Mouse (Mus musculus): Measurements from ENCODE around the gene Ncaph. TPM values are rescaled to one million over a fixed set of nuclear protein-coding genes. Genes with fewer than 3 reads are reported as not detected.
"Not testable (repeated sequence)": the region's sequence is repeated elsewhere in the genome, so short reads cannot be mapped to it uniquely, and the experiment has no call there.

The Ncaph gene
- polyA plus RNA-seq, 1 experiment: 34.6 TPM

GRCm38 (mm10) chr2:127139094-127139493 is 5.3 kb upstream of the Ncaph start:
- Histone ChIP-seq H3K79me3 (ENCODE audit: low read depth) (no peaks in the 10 kb centered on the region), H3K4me3 (ENCODE audit: insufficient read depth, poor library complexity, severe bottlenecking) (no peak overlapping the region), H3K27me3 (ENCODE audit: control insufficient read depth, insufficient read depth, insufficient read length) (no peaks in the 10 kb centered on the region), H3K36me3 (ENCODE audit: control insufficient read depth, insufficient read depth) (no peaks in the 10 kb centered on the region), H3ac (ENCODE audit: control insufficient read depth, insufficient read length, low read depth) (no peak overlapping the region), H3K79me2 (ENCODE audit: control insufficient read depth, insufficient read depth) (no peaks in the 10 kb centered on the region)
- no peak for TF ChIP-seq FOSL1 (IDR thresholded peaks at IDR 0.05; ENCODE audit: insufficient read depth, low read length, poor library complexity, severe bottlenecking)
- TF ChIP-seq MAX (IDR thresholded peaks at IDR 0.05): no peak
- TF ChIP-seq CEBPB (IDR thresholded peaks at IDR 0.05; ENCODE audit: low read depth): no peak
- no peak for TF ChIP-seq USF1 (IDR thresholded peaks at IDR 0.05; ENCODE audit: low read depth)
- TF ChIP-seq MYOG (IDR thresholded peaks at IDR 0.05; ENCODE audit: control insufficient read depth, extremely low read depth, insufficient read length): no peak
- no peak for TF ChIP-seq CTCF (IDR thresholded peaks at IDR 0.05; ENCODE audit: control insufficient read depth, insufficient read depth, insufficient read length)
- TF ChIP-seq MYOD1 (IDR thresholded peaks at IDR 0.05; ENCODE audit: control insufficient read depth, insufficient read length, low read depth): no peak

- Histone ChIP-seq H3K4me3 (ENCODE audit: insufficient read depth, poor library complexity, severe bottlenecking) (no peak overlapping the region), H3K36me3 (ENCODE audit: control insufficient read depth, insufficient read depth) (no peaks in the 10 kb centered on the region), H3K79me2 (ENCODE audit: control insufficient read depth, insufficient read depth) (peaks cover 3% of the 10 kb centered on the region), H3K79me3 (ENCODE audit: low read depth) (no peaks in the 10 kb centered on the region), H3K27me3 (ENCODE audit: control insufficient read depth, insufficient read depth, insufficient read length) (no peaks in the 10 kb centered on the region), H3ac (ENCODE audit: control insufficient read depth, insufficient read length, low read depth) (no peak overlapping the region)
- no peak for TF ChIP-seq MYOD1 (IDR thresholded peaks at IDR 0.05; ENCODE audit: control insufficient read depth, insufficient read length, low read depth)
- no peak for TF ChIP-seq FOSL1 (IDR thresholded peaks at IDR 0.05; ENCODE audit: insufficient read depth, low read length, poor library complexity, severe bottlenecking)
- TF ChIP-seq USF1 (IDR thresholded peaks at IDR 0.05; ENCODE audit: low read depth): no peak
- no peak for TF ChIP-seq CEBPB (IDR thresholded peaks at IDR 0.05; ENCODE audit: low read depth)
- no peak for TF ChIP-seq MYOG (IDR thresholded peaks at IDR 0.05; ENCODE audit: control insufficient read depth, extremely low read depth, insufficient read length)
- no peak for TF ChIP-seq CTCF (IDR thresholded peaks at IDR 0.05; ENCODE audit: control insufficient read depth, insufficient read depth, insufficient read length)
- TF ChIP-seq MAX (IDR thresholded peaks at IDR 0.05): no peak
Measured at GRCm38 (mm10) chr2:127138449-127138848, 4.7 kb upstream of the Ncaph start.

DNA sequence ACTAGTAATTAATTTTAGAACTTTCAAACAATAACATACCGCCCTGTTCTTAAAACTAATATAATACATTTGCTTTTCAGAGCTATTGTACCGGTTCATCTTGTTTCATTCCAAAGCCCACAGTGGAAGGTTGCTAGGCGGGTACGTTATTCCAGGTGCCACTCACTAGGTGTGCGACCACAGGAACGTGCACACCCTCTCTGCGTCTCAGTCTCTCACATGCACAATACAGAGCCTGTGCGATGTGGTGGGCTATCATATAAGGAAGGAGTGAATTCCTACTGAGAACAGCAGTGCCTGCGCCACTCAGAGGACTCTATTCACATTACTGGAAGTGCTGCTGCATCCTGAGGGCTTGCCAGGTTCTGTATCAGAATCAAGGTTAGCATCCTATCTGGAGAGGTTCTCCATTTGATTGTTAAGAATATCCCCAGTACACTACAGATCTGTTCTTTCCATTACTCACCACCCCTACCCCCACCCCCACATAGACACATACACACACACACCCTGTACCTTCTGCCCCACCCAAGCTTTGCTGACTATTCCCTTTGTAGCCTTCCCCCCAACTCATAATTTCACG is 4.2 kb upstream of the Ncaph start:
- no peak overlapping the region for H3K4me3 ChIP-seq (ENCODE audit: insufficient read depth, poor library complexity, severe bottlenecking)
- no peaks in the 10 kb centered on the region for H3K36me3 ChIP-seq (ENCODE audit: control insufficient read depth, insufficient read depth)
- TF ChIP-seq MYOD1 (IDR thresholded peaks at IDR 0.05; ENCODE audit: control insufficient read depth, insufficient read length, low read depth) (no peak), USF1 (IDR thresholded peaks at IDR 0.05; ENCODE audit: low read depth) (no peak), MYOG (IDR thresholded peaks at IDR 0.05; ENCODE audit: control insufficient read depth, extremely low read depth, insufficient read length) (no peak), CTCF (IDR thresholded peaks at IDR 0.05; ENCODE audit: control insufficient read depth, insufficient read depth, insufficient read length) (no peak), CEBPB (IDR thresholded peaks at IDR 0.05; ENCODE audit: low read depth) (no peak), MAX (IDR thresholded peaks at IDR 0.05) (no peak), FOSL1 (IDR thresholded peaks at IDR 0.05; ENCODE audit: insufficient read depth, low read length, poor library complexity, severe bottlenecking) (no peak)
- H3K79me3 ChIP-seq (ENCODE audit: low read depth): peaks cover 3% of the 10 kb centered on the region
- H3ac ChIP-seq (ENCODE audit: control insufficient read depth, insufficient read length, low read depth): no peak overlapping the region
- H3K79me2 ChIP-seq (ENCODE audit: control insufficient read depth, insufficient read depth): peaks cover 8% of the 10 kb centered on the region
- H3K27me3 ChIP-seq (ENCODE audit: control insufficient read depth, insufficient read depth, insufficient read length): no peaks in the 10 kb centered on the region

GRCm38 (mm10) chr2:127136979-127137378 is 3.2 kb upstream of the Ncaph start:
- TF ChIP-seq MAX (IDR thresholded peaks at IDR 0.05): no peak
- no peak for TF ChIP-seq CTCF (IDR thresholded peaks at IDR 0.05; ENCODE audit: control insufficient read depth, insufficient read depth, insufficient read length)
- TF ChIP-seq CEBPB (IDR thresholded peaks at IDR 0.05; ENCODE audit: low read depth): no peak
- no peak for TF ChIP-seq MYOG (IDR thresholded peaks at IDR 0.05; ENCODE audit: control insufficient read depth, extremely low read depth, insufficient read length)
- TF ChIP-seq FOSL1 (IDR thresholded peaks at IDR 0.05; ENCODE audit: insufficient read depth, low read length, poor library complexity, severe bottlenecking): no peak
- no peak for TF ChIP-seq MYOD1 (IDR thresholded peaks at IDR 0.05; ENCODE audit: control insufficient read depth, insufficient read length, low read depth)
- TF ChIP-seq USF1 (IDR thresholded peaks at IDR 0.05; ENCODE audit: low read depth): no peak
- peaks cover 13% of the 10 kb centered on the region for H3K79me3 ChIP-seq (ENCODE audit: low read depth)
- no peak overlapping the region for H3K4me3 ChIP-seq (ENCODE audit: insufficient read depth, poor library complexity, severe bottlenecking)
- no peaks in the 10 kb centered on the region for H3K36me3 ChIP-seq (ENCODE audit: control insufficient read depth, insufficient read depth)
- peaks cover 17% of the 10 kb centered on the region for H3K79me2 ChIP-seq (ENCODE audit: control insufficient read depth, insufficient read depth)
- no peak overlapping the region for H3ac ChIP-seq (ENCODE audit: control insufficient read depth, insufficient read length, low read depth)
- H3K27me3 ChIP-seq (ENCODE audit: control insufficient read depth, insufficient read depth, insufficient read length): no peaks in the 10 kb centered on the region

GRCm38 (mm10) chr2:127135255-127135654 is 1.5 kb upstream of the Ncaph start:
- not testable (repeated sequence) for H3K36me3 ChIP-seq (ENCODE audit: control insufficient read depth, insufficient read depth); H3K4me3 ChIP-seq (ENCODE audit: insufficient read depth, poor library complexity, severe bottlenecking); H3K27me3 ChIP-seq (ENCODE audit: control insufficient read depth, insufficient read depth, insufficient read length); H3ac ChIP-seq (ENCODE audit: control insufficient read depth, insufficient read length, low read depth)
- peaks cover 34% of the 10 kb centered on the region for H3K79me2 ChIP-seq (ENCODE audit: control insufficient read depth, insufficient read depth)
- H3K79me3 ChIP-seq (ENCODE audit: low read depth): peaks cover 28% of the 10 kb centered on the region

DNA sequence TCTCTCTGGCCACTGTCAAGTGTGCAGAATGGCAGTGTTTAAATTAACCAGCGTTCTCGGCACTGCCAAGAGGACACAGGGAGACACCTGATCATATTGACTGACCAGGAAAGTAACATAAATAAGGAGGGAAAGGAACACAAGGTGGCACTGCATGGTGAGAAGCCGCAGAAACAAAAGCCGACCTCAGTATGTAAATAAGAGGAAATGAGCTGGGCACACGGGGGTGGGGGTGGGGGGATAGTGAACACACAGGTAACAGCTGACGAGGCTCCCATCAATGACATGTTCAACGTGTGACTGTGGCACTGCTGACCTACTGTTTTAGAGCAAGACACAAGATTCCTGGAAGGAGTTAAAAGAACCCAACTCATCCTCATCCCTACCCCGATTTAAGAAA is 2.4 kb downstream of the Ncaph start:
- H3K27me3 ChIP-seq (ENCODE audit: control insufficient read depth, insufficient read depth, insufficient read length): no peaks in the 10 kb centered on the region
- peaks cover 53% of the 10 kb centered on the region for H3K79me3 ChIP-seq (ENCODE audit: low read depth)

More for the DNA sequence above, 2.4 kb downstream of the Ncaph start:
- no peak for TF ChIP-seq MYOD1 (IDR thresholded peaks at IDR 0.05; ENCODE audit: control insufficient read depth, insufficient read length, low read depth)
- TF ChIP-seq USF1 (IDR thresholded peaks at IDR 0.05; ENCODE audit: low read depth): no peak
- TF ChIP-seq FOSL1 (IDR thresholded peaks at IDR 0.05; ENCODE audit: insufficient read depth, low read length, poor library complexity, severe bottlenecking): no peak
- no peak for TF ChIP-seq MYOG (IDR thresholded peaks at IDR 0.05; ENCODE audit: control insufficient read depth, extremely low read depth, insufficient read length)
- no peak for TF ChIP-seq MAX (IDR thresholded peaks at IDR 0.05)
- TF ChIP-seq CTCF (IDR thresholded peaks at IDR 0.05; ENCODE audit: control insufficient read depth, insufficient read depth, insufficient read length): no peak
- no peak for TF ChIP-seq CEBPB (IDR thresholded peaks at IDR 0.05; ENCODE audit: low read depth)
- Histone ChIP-seq H3ac (ENCODE audit: control insufficient read depth, insufficient read length, low read depth) (no peak overlapping the region), H3K4me3 (ENCODE audit: insufficient read depth, poor library complexity, severe bottlenecking) (no peak overlapping the region), H3K36me3 (ENCODE audit: control insufficient read depth, insufficient read depth) (no peaks in the 10 kb centered on the region), H3K79me2 (ENCODE audit: control insufficient read depth, insufficient read depth) (peaks cover 67% of the 10 kb centered on the region)
